Mouse (Mus musculus) heart, embryonic 14.5 days (tissue): ENCODE measurements around the gene Rpgrip1l. TPM values are rescaled to one million over a fixed set of nuclear protein-coding genes. Genes with fewer than 3 reads are reported as not detected.

Experiments
- ATAC-seq: fragments of 200-750 bp; cut with Nextera tagmentation; 2 replicates; pipeline ENCODE4 v1.8.0; 2017; ENCODE audit warnings: low read depth, moderate TSS enrichment; ENCODE audit not compliant: insufficient number of reproducible peaks, insufficient read depth, low FRiP score
- H3K27ac ChIP-seq, 2 experiments: fragments of 200-500 bp in 1 of 2; fragments of 300-500 bp in 1 of 2; sonication (generic) in 1 of 2; replicated peaks in 1 of 2; 2 replicates each; pipeline ENCODE4 v1.5.1; 2012 to 2014; ENCODE audit warnings: low read depth in 2 of 2, low read length in 2 of 2, control low read depth in 1 of 2, mild to moderate bottlenecking in 1 of 2, mixed read lengths in 1 of 2; ENCODE audit not compliant: control insufficient read depth in 1 of 2, insufficient read depth in 1 of 2
- H3K27me3 ChIP-seq: fragments of 300-500 bp; sonication (generic); 2 replicates; pipeline ENCODE4 v1.6.1; 2014; ENCODE audit warnings: mild to moderate bottlenecking, low read length, control low read depth; ENCODE audit not compliant: control insufficient read depth, insufficient read depth
- H3K36me3 ChIP-seq: fragments of 300-500 bp; sonication (generic); 2 replicates; pipeline ENCODE4 v1.6.1; 2014; ENCODE audit warnings: mild to moderate bottlenecking, control low read depth, low read length, mixed read lengths; ENCODE audit not compliant: control insufficient read depth, insufficient read depth
- H3K4me1 ChIP-seq, 2 experiments: fragments of 200-500 bp in 1 of 2; fragments of 300-500 bp in 1 of 2; sonication (generic) in 1 of 2; 2 replicates each; pipeline ENCODE4 v1.6.1; 2012 to 2014; ENCODE audit warnings: low read length in 2 of 2, control low read depth in 1 of 2, mixed read lengths in 1 of 2; ENCODE audit not compliant: control insufficient read depth in 2 of 2, insufficient read depth in 2 of 2
- H3K4me2 ChIP-seq: fragments of 300-500 bp; sonication (generic); 2 replicates; pipeline ENCODE4 v1.6.1; 2014; ENCODE audit warnings: mild to moderate bottlenecking, low read length
- H3K4me3 ChIP-seq, 2 experiments: fragments of 200-500 bp in 1 of 2; fragments of 300-500 bp in 1 of 2; sonication (generic) in 1 of 2; 2 replicates each; pipeline ENCODE4 v1.5.1; 2012 to 2014; ENCODE audit warnings: low read length in 2 of 2, mild to moderate bottlenecking in 2 of 2, control low read depth in 1 of 2, low read depth in 1 of 2, moderate library complexity in 1 of 2; ENCODE audit not compliant: control insufficient read depth in 1 of 2, insufficient read depth in 1 of 2
- H3K9ac ChIP-seq: fragments of 300-500 bp; sonication (generic); 2 replicates; pipeline ENCODE4 v1.6.1; 2014; ENCODE audit warnings: mild to moderate bottlenecking, low read length
- H3K9me3 ChIP-seq: fragments of 300-500 bp; sonication (generic); 2 replicates; pipeline ENCODE4 v1.6.1; 2016; ENCODE audit warnings: low read length, control low read depth; ENCODE audit not compliant: control insufficient read depth
- WGBS: fragments of 180-500 bp; shearing (Covaris S2); extraction: QIAGEN DNeasy Blood & Tissue Kit; methylation state at CpG from one replicate; pipeline ENCODE4 v1.1.7; 2014; 5-methylcytosine and 5-hydroxymethylcytosine counted together
- polyA plus RNA-seq: library from polyadenylated mRNA; unstranded; fragments of >200 nt; fragmentation: Nextera tagmentation; extraction: Ambion mirVana; gene quantifications from 2 replicates; pipeline ENCODE4 v1.2.1, GENCODE M21; 2014

Gene Rpgrip1l
- polyA plus RNA-seq, 1 experiment from 2014 or later: 9.9 TPM

GRCm38 (mm10) chr8:91355301-91355905 lies 42.3 kb upstream of the Rpgrip1l start:
- peaks cover 4 to 21% of the 10 kb centered on the region in 2 experiments for H3K4me1 ChIP-seq
- H3K9me3 ChIP-seq: no peaks in the 10 kb centered on the region
- H3K4me2 ChIP-seq: no peak overlapping the region
- H3K27me3 ChIP-seq: no peaks in the 10 kb centered on the region
- H3K36me3 ChIP-seq: peaks cover 5% of the 10 kb centered on the region; the same call in 1 of the 2 replicates
- H3K4me3 ChIP-seq: no peak overlapping the region
- H3K27ac ChIP-seq: no peak overlapping the region
- no peak overlapping the region for H3K9ac ChIP-seq
- ATAC-seq: no peak
- 60% methylated on average over 10 of the region's 10 CpGs for whole genome bisulfite sequencing

DNA sequence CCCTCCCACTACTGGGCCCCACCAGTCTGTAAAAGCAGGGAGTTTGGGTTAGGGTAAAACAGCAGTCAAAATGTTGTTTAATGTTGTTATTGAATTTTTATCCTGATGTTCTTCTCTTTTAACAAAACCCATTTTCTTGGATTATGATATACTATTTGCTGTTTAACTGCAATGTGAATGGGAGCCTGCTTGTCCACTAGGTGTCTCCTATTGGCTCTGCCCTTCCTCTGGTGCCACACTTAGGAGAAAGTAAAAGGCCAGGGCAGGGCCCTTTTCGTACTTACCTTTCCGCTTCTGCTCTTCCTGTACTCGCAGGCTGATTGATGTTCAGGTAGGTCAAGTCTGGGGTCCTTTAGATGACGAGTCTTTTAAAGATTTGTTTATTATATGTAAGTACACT lies 40.8 kb upstream of the Rpgrip1l start:
- H3K27ac ChIP-seq: no peak overlapping the region
- H3K4me1 ChIP-seq: peaks cover 10 to 19% of the 10 kb centered on the region in 2 experiments
- H3K4me3 ChIP-seq: no peak overlapping the region
- WGBS: 86% methylated on average over 4 of the region's 4 CpGs
- H3K27me3 ChIP-seq: no peaks in the 10 kb centered on the region
- no peak overlapping the region for H3K9ac ChIP-seq
- H3K36me3 ChIP-seq: peaks cover 5% of the 10 kb centered on the region; the same call in 1 of the 2 replicates
- H3K4me2 ChIP-seq: no peak overlapping the region
- no peak for ATAC-seq
- H3K9me3 ChIP-seq: no peaks in the 10 kb centered on the region

GRCm38 (mm10) chr8:91353062-91353461 lies 40.0 kb upstream of the Rpgrip1l start:
- Histone ChIP-seq H3K36me3 (peaks cover 3% of the 10 kb centered on the region; the same call in 1 of the 2 replicates), H3K9me3 (no peaks in the 10 kb centered on the region), H3K4me3 (no peak overlapping the region), H3K4me2 (no peak overlapping the region), H3K27ac (no peak overlapping the region), H3K4me1 (peaks cover 10 to 20% of the 10 kb centered on the region in 2 experiments), H3K27me3 (no peaks in the 10 kb centered on the region), H3K9ac (no peak overlapping the region)
- 54% methylated on average over 5 of the region's 5 CpGs for WGBS
- ATAC-seq: no peak

- Histone ChIP-seq H3K4me2 (no peak overlapping the region), H3K9ac (no peak overlapping the region), H3K36me3 (peaks cover 3% of the 10 kb centered on the region; the same call in 1 of the 2 replicates), H3K27ac (no peak overlapping the region), H3K4me1 (peaks cover 14 to 21% of the 10 kb centered on the region in 2 experiments), H3K4me3 (no peak overlapping the region), H3K27me3 (no peaks in the 10 kb centered on the region), H3K9me3 (no peaks in the 10 kb centered on the region)
- 89% methylated on average over 3 of the region's 3 CpGs for WGBS
- ATAC-seq: no peak
These were observed 39.5 kb upstream of the Rpgrip1l start for GRCm38 (mm10) chr8:91352598-91352997.

- H3K4me3 ChIP-seq: no peak overlapping the region
- ATAC-seq: no peak
- no peaks in the 10 kb centered on the region for H3K36me3 ChIP-seq
- H3K4me1 ChIP-seq: peaks cover 20 to 28% of the 10 kb centered on the region in 2 experiments
- H3K9me3 ChIP-seq: no peaks in the 10 kb centered on the region
- H3K9ac ChIP-seq: peak overlapping the region; percentile 38; the same call in 1 of the 2 replicates
- no peak overlapping the region for H3K27ac ChIP-seq
- peak overlapping the region; percentile 39 for H3K4me2 ChIP-seq
- no peaks in the 10 kb centered on the region for H3K27me3 ChIP-seq
- 34% methylated on average over 7 of the region's 7 CpGs for WGBS
These were observed 37.6 kb upstream of the Rpgrip1l start for GRCm38 (mm10) chr8:91350628-91351027.

- WGBS: 91% methylated on average over 7 of the region's 7 CpGs
- H3K27ac ChIP-seq: no peak overlapping the region
- no peak overlapping the region for H3K4me3 ChIP-seq
- no peaks in the 10 kb centered on the region for H3K9me3 ChIP-seq
- ATAC-seq: no peak
- 0 out of 2 replicates have a peak overlapping the region, but pooled peaks have one; percentile 38 for H3K9ac ChIP-seq
- no peaks in the 10 kb centered on the region for H3K27me3 ChIP-seq
- H3K4me2 ChIP-seq: no peak overlapping the region
- H3K36me3 ChIP-seq: no peaks in the 10 kb centered on the region
- H3K4me1 ChIP-seq: peaks cover 20 to 30% of the 10 kb centered on the region in 2 experiments
These were observed 36.8 kb upstream of the Rpgrip1l start for GRCm38 (mm10) chr8:91349816-91350215.

DNA sequence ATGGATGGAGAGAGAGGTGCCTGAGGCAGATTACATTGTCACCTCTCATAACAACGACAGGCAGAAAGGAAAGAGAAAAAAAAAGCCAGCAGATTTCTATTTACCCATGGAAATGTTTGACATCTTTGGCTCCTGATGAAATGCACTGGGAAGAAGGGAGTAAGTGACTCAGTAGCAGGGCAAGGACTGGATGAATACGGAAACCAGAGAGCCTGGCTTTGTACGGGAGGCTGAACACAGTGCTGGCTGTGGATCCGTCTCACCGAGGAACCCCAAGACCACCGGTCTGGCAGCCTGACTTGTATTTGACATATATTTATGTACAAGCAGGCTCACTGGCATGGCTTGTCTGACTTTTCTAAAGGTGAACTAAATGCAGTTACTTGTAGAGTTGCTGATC lies 34.5 kb upstream of the Rpgrip1l start:
- no peaks in the 10 kb centered on the region for H3K36me3 ChIP-seq
- H3K4me3 ChIP-seq: no peak overlapping the region
- no peaks in the 10 kb centered on the region for H3K27me3 ChIP-seq
- WGBS: 28% methylated on average over 6 of the region's 6 CpGs
- H3K27ac ChIP-seq: peak overlapping the region in 1 of 2 experiments; percentile 24; a peak in 1 of 4 replicates
- peak overlapping the region; percentile 14; the same call in 1 of the 2 replicates for H3K9ac ChIP-seq
- peaks cover 20 to 30% of the 10 kb centered on the region in 2 experiments for H3K4me1 ChIP-seq
- no peaks in the 10 kb centered on the region for H3K9me3 ChIP-seq
- no peak for ATAC-seq
- peak overlapping the region; percentile 44 for H3K4me2 ChIP-seq
